Mouse (Mus musculus) cerebellum, adult 2 months (tissue): ENCODE results near the gene Fam214a.

Experiments
- CTCF ChIP-seq: fragments of 200-500 bp; IDR thresholded peaks from 2 replicates; pipeline ENCODE4 v1.5.1; 2011; ENCODE audit warnings: low read depth, mild to moderate bottlenecking, control low read depth, low read length, moderate library complexity, borderline replicate concordance; ENCODE audit not compliant: insufficient read depth
- POLR2A ChIP-seq: fragments of 200-500 bp; IDR thresholded peaks from 2 replicates; pipeline ENCODE4 v1.6.1; 2011; ENCODE audit warnings: low read length, control low read depth, borderline replicate concordance; ENCODE audit not compliant: insufficient read depth

DNA sequence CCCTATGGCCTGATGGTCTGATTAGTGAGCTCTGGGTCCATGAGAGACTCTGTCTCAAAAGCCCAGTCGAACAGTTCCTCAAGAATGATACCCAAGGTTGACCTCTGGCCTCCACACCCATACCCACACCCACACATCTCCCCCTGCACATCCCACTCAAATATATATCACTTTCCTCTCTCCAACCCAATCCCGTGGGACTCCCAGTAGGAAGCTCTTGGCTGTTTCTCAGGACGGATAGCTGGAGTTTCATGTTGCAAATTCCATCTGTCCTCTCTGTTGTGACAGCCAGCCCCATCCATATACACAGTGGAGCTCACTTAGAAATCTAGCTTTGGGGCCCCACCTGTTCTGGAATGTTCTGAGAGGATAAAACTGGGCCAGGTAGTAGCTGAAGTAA lies 29.8 kb upstream of the Fam214a start:
- no peak for TF ChIP-seq CTCF
- TF ChIP-seq POLR2A = no peak
